Mouse (Mus musculus) MEL (cell line): ENCODE measurements around the gene Ube4a. TPM values are rescaled to one million over a fixed set of nuclear protein-coding genes. Genes with fewer than 3 reads are reported as not detected.

Experiments
- DNase-seq: peaks from one replicate; pipeline ENCODE4 v3.0.0; 2011; ENCODE audit warnings: low read depth, low spot score
- H3K27ac ChIP-seq: 2 replicates; pipeline ENCODE4 v1.5.1; 2012; ENCODE audit warnings: low read depth, mild to moderate bottlenecking, control low read depth, low read length, moderate library complexity; ENCODE audit not compliant: control insufficient read depth
- H3K27me3 ChIP-seq, 2 experiments: fragments of 150-350 bp in 1 of 2; sonication (generic) in 1 of 2; 2 replicates each; pipeline ENCODE4 v1.6.1; 2012; ENCODE audit warnings: low read length in 2 of 2, mild to moderate bottlenecking in 2 of 2, improper control_type of control experiment in 1 of 2, moderate library complexity in 1 of 2; ENCODE audit not compliant: insufficient read depth in 2 of 2, control insufficient read depth in 1 of 2
- H3K36me3 ChIP-seq, 2 experiments: 2 replicates each; pipeline ENCODE4 v1.6.1; 2012 to 2014; ENCODE audit warnings: low read length in 2 of 2, improper control_type of control experiment in 1 of 2, inconsistent platforms in 1 of 2, mild to moderate bottlenecking in 1 of 2; ENCODE audit not compliant: insufficient read depth in 2 of 2, control insufficient read depth in 1 of 2
- H3K4me1 ChIP-seq, 2 experiments: fragments of 150-350 bp in 1 of 2; sonication (generic) in 1 of 2; 2 replicates each; pipeline ENCODE4 v1.6.1; 2012; ENCODE audit warnings: low read length in 2 of 2, improper control_type of control experiment in 1 of 2, mild to moderate bottlenecking in 1 of 2; ENCODE audit not compliant: insufficient read depth in 2 of 2, control insufficient read depth in 1 of 2
- H3K4me3 ChIP-seq, 2 experiments: fragments of 150-350 bp in 1 of 2; sonication (generic) in 1 of 2; 2 replicates each; pipeline ENCODE4 v1.5.1; 2012; ENCODE audit warnings: low read depth in 2 of 2, low read length in 2 of 2, mild to moderate bottlenecking in 2 of 2, moderate library complexity in 2 of 2, control low read depth in 1 of 2, improper control_type of control experiment in 1 of 2; ENCODE audit not compliant: control insufficient read depth in 1 of 2, insufficient read depth in 1 of 2
- H3K79me2 ChIP-seq: 2 replicates; pipeline ENCODE4 v1.6.1; 2012; ENCODE audit warnings: mild to moderate bottlenecking, low read length, moderate library complexity; ENCODE audit not compliant: control insufficient read depth, poor library complexity, insufficient read depth
- H3K9ac ChIP-seq: 2 replicates; pipeline ENCODE4 v1.6.1; 2012; ENCODE audit warnings: low read depth, mild to moderate bottlenecking, control low read depth, low read length, moderate library complexity; ENCODE audit not compliant: control insufficient read depth, poor library complexity, severe bottlenecking
- H3K9me3 ChIP-seq: fragments of 150-350 bp; sonication (generic); replicated peaks from 2 replicates; pipeline ENCODE4 v1.6.1; 2012; ENCODE audit warnings: mild to moderate bottlenecking, low read length, improper control_type of control experiment, moderate library complexity; ENCODE audit not compliant: insufficient read depth
- CTCF ChIP-seq, 3 experiments: IDR thresholded peaks in 2 of 3; conservative IDR thresholded peaks in 1 of 3; 2 replicates each; pipeline ENCODE4 v1.5.1; 2011 to 2012; ENCODE audit warnings: low read length in 3 of 3, low read depth in 2 of 3, mild to moderate bottlenecking in 2 of 3, improper control_type of control experiment in 1 of 3, inconsistent platforms in 1 of 3, mixed read lengths in 1 of 3, moderate library complexity in 1 of 3; ENCODE audit not compliant: control insufficient read depth in 1 of 3, insufficient read depth in 1 of 3, poor library complexity in 1 of 3, severe bottlenecking in 1 of 3
- E2F4 ChIP-seq: IDR thresholded peaks from 2 replicates; pipeline ENCODE4 v1.6.1; 2011; ENCODE audit warnings: low read depth, low read length, improper control_type of control experiment, borderline replicate concordance
- ELF1 ChIP-seq: IDR thresholded peaks from 2 replicates; pipeline ENCODE4 v1.6.1; 2014; ENCODE audit warnings: low read depth, mild to moderate bottlenecking, inconsistent platforms, low read length, improper control_type of control experiment, moderate library complexity
- EP300 ChIP-seq, 2 experiments: IDR thresholded peaks; 2 replicates each; pipeline ENCODE4 v1.6.1; 2011; ENCODE audit warnings: improper control_type of control experiment in 2 of 2, low read length in 2 of 2, low read depth in 1 of 2, mild to moderate bottlenecking in 1 of 2
- ETS1 ChIP-seq: IDR thresholded peaks from 2 replicates; pipeline ENCODE4 v1.6.1; 2012; ENCODE audit warnings: low read depth, mild to moderate bottlenecking, inconsistent platforms, low read length, improper control_type of control experiment, moderate library complexity
- GABPA ChIP-seq: IDR thresholded peaks from 2 replicates; pipeline ENCODE4 v1.6.1; 2012; ENCODE audit warnings: low read depth, mild to moderate bottlenecking, inconsistent platforms, low read length, improper control_type of control experiment, moderate library complexity
- HCFC1 ChIP-seq: IDR thresholded peaks from 2 replicates; pipeline ENCODE4 v1.6.1; 2012; ENCODE audit warnings: low read depth, mild to moderate bottlenecking, inconsistent platforms, low read length, improper control_type of control experiment, moderate library complexity
- KAT2A ChIP-seq: conservative IDR thresholded peaks from 2 replicates; pipeline ENCODE4 v1.6.1; 2012; ENCODE audit warnings: low read depth, low read length, improper control_type of control experiment, inconsistent platforms
- MAX ChIP-seq: IDR thresholded peaks from 2 replicates; pipeline ENCODE4 v1.6.1; 2011; ENCODE audit warnings: low read length, improper control_type of control experiment
- MEF2A ChIP-seq: IDR thresholded peaks from 2 replicates; pipeline ENCODE4 v1.6.1; 2014; ENCODE audit warnings: low read depth, mild to moderate bottlenecking, inconsistent platforms, low read length, improper control_type of control experiment; ENCODE audit not compliant: poor library complexity, insufficient replicate concordance, severe bottlenecking; ENCODE audit errors: extremely low read depth
- MXI1 ChIP-seq: IDR thresholded peaks from 2 replicates; pipeline ENCODE4 v1.6.1; 2011; ENCODE audit warnings: mild to moderate bottlenecking, low read depth, low read length, improper control_type of control experiment
- MYB ChIP-seq: IDR thresholded peaks from 2 replicates; pipeline ENCODE4 v1.6.1; 2011; ENCODE audit warnings: mild to moderate bottlenecking, low read depth, low read length, improper control_type of control experiment
- NELFE ChIP-seq: IDR thresholded peaks from 2 replicates; pipeline ENCODE4 v1.6.1; 2011; ENCODE audit warnings: low read depth, low read length, improper control_type of control experiment
- POLR2AphosphoS5 ChIP-seq: IDR thresholded peaks from 2 replicates; pipeline ENCODE4 v1.6.1; 2012; ENCODE audit warnings: low read depth, borderline replicate concordance, mild to moderate bottlenecking, inconsistent platforms, low read length, moderate library complexity, mixed read lengths
- RAD21 ChIP-seq: IDR thresholded peaks from 2 replicates; pipeline ENCODE4 v1.6.1; 2011; ENCODE audit warnings: mild to moderate bottlenecking, low read depth, low read length, improper control_type of control experiment
- SIN3A ChIP-seq: IDR thresholded peaks from 2 replicates; pipeline ENCODE4 v1.6.1; 2012; ENCODE audit warnings: low read length, improper control_type of control experiment, inconsistent platforms
- SMC3 ChIP-seq: IDR thresholded peaks from 2 replicates; pipeline ENCODE4 v1.6.1; 2011; ENCODE audit warnings: low read depth, low read length, improper control_type of control experiment
- TBP ChIP-seq: IDR thresholded peaks from 2 replicates; pipeline ENCODE4 v1.8.0; 2011; ENCODE audit warnings: low read depth, low read length, improper control_type of control experiment
- TCF12 ChIP-seq: IDR thresholded peaks from 2 replicates; pipeline ENCODE4 v1.6.1; 2014; ENCODE audit warnings: low read depth, mild to moderate bottlenecking, inconsistent platforms, low read length, improper control_type of control experiment, moderate library complexity
- UBTF ChIP-seq: IDR thresholded peaks from 2 replicates; pipeline ENCODE4 v1.6.1; 2012; ENCODE audit warnings: low read depth, mild to moderate bottlenecking, inconsistent platforms, low read length, improper control_type of control experiment, moderate library complexity, borderline replicate concordance; ENCODE audit not compliant: insufficient read depth
- USF1 ChIP-seq: IDR thresholded peaks from 2 replicates; pipeline ENCODE4 v1.6.1; 2014; ENCODE audit warnings: low read depth, mild to moderate bottlenecking, inconsistent platforms, low read length, improper control_type of control experiment, moderate library complexity
- USF2 ChIP-seq, 2 experiments: IDR thresholded peaks; 2 replicates each; pipeline ENCODE4 v1.6.1; 2011 to 2012; ENCODE audit warnings: improper control_type of control experiment in 2 of 2, low read length in 2 of 2, borderline replicate concordance in 1 of 2, inconsistent platforms in 1 of 2, low read depth in 1 of 2, mild to moderate bottlenecking in 1 of 2; ENCODE audit not compliant: insufficient read depth in 1 of 2
- ZKSCAN1 ChIP-seq: IDR thresholded peaks from 2 replicates; pipeline ENCODE4 v1.6.1; 2012; ENCODE audit warnings: low read depth, mild to moderate bottlenecking, inconsistent platforms, low read length, improper control_type of control experiment, moderate library complexity
- polyA plus RNA-seq, 2 experiments: library from polyadenylated mRNA; stranded (reverse) in 1 of 2; unstranded in 1 of 2; fragments of >175 nt in 1 of 2; fragments of >200 nt in 1 of 2; gene quantifications; 2 replicates each; pipeline versions ENCODE4 v1.2.1 to v1.2.4; 2012; ENCODE audit warnings: low replicate concordance in 2 of 2, low read depth in 1 of 2; ENCODE audit not compliant: insufficient read length in 2 of 2, insufficient read depth in 1 of 2, missing spikeins in 1 of 2
- total RNA-seq: library from RNA; depleted of rRNA; stranded (reverse); fragments of 300-350 nt; gene quantifications from 2 replicates; pipeline ENCODE4 v1.2.3, GENCODE M21; 2012

Ube4a gene
- total and polyA plus RNA-seq, 3 experiments, result 24.2 to 37.9 (median 32.8) TPM

DNA sequence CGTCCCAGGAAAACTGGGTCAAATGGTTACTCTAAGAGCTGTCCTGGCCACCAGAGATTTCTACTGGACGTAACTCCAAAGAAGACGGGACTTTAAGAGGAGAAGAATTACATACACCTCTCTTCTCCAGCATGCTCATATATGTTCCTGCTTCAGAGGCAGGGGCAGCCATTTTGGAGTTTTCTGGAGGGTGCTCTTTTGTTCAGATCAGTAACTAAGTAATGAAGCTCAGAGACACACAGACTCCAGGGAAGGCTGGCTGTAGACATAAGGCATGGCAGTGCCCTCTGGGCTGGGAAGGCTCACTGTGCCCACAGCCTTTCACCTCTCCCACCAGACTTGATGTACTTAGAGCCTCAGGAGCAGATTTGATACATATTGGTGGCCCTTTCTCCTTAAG, 17.1 kb upstream of the Ube4a start:
- no peak for DNase-seq
- Histone ChIP-seq H3K9me3 (no peaks in the 10 kb centered on the region), H3K9ac (no peak overlapping the region), H3K36me3 (peaks cover 0 to 20% of the 10 kb centered on the region in 2 experiments; a peak in 2 of 4 replicates), H3K4me1 (peaks cover 16 to 23% of the 10 kb centered on the region in 2 experiments), H3K27me3 (no peaks in the 10 kb centered on the region), H3K4me3 (no peak overlapping the region), H3K27ac (no peak overlapping the region), H3K79me2 (no peaks in the 10 kb centered on the region)
- no peak for TF ChIP-seq ELF1
- no peak for TF ChIP-seq RAD21
- no peak for TF ChIP-seq EP300 (IDR thresholded peaks at IDR 0.05; ENCODE audit: low read depth in 1 of 2, low read length in 2 of 2)
- no peak for TF ChIP-seq TBP
- TF ChIP-seq MAX, result no peak
- no peak for TF ChIP-seq HCFC1
- no peak for TF ChIP-seq UBTF
- no peak for TF ChIP-seq MYB
- no peak for TF ChIP-seq SIN3A
- no peak for TF ChIP-seq SMC3
- TF ChIP-seq ETS1, result no peak

DNA sequence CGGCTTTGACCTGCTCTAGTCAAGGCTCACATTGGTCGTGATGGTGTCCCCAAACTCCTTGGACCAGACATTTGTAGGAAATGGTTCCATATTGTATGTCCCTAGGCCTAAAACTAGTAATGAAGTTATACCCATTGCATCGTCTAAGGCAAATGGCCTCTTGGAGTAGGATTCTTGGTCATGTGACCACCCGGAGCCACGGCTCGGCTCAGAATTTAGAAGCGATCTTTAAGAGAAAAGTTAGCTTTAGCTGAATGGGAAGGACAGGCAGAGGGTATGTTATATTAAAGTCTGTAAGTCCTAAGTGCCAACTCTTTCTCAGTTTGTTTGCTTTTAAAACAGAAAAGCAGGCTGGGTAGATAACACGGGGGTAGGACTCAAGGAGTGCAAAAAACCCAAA, 16.7 kb upstream of the Ube4a start:
- Histone ChIP-seq H3K36me3 (peaks cover 0 to 16% of the 10 kb centered on the region in 2 experiments; a peak in 2 of 4 replicates), H3K9me3 (no peaks in the 10 kb centered on the region), H3K27ac (no peak overlapping the region), H3K4me1 (peaks cover 13 to 21% of the 10 kb centered on the region in 2 experiments), H3K9ac (no peak overlapping the region), H3K4me3 (no peak overlapping the region), H3K79me2 (no peaks in the 10 kb centered on the region), H3K27me3 (no peaks in the 10 kb centered on the region)
- no peak for DNase-seq
- TF ChIP-seq USF1 (0 out of 2 replicates have a peak, but pooled peaks have one; percentile 19), USF2 (IDR thresholded peaks at IDR 0.05; ENCODE audit: borderline replicate concordance in 1 of 2, insufficient read depth in 1 of 2, low read depth in 1 of 2, low read length in 2 of 2) (no peak)

DNA sequence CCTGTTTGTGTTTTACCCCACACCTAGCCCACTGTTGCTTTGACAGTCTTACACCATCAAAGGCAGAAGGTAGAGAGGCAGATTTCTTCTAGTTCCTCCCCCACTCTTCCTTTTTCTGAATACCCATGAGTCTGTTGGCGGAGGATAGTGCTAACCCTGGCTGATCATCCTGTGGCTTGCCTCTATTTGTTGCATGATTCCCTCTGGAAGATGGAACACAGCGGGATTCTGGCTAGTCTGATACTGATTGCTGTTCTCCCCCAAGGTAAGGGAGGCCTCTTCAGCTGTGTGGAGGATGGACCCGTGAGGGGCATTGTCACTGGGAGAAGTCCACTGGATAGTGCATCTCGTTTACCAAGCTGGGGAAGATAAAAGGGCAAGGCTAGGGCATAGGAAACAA, 16.3 kb upstream of the Ube4a start, which contains the start of gene Cd3d:
Gene Cd3d, plus strand, starts transcription at position 111 of the 400 bp plus-strand sequence.
- H3K9me3 ChIP-seq, result no peaks in the 10 kb centered on the region
- peaks cover 0 to 12% of the 10 kb centered on the region in 2 experiments; a peak in 2 of 4 replicates for H3K36me3 ChIP-seq
- H3K9ac ChIP-seq, result no peak within 1 kb of the TSS
- TF ChIP-seq SIN3A (no peak), POLR2AphosphoS5 (no peak), E2F4 (no peak), ZKSCAN1 (no peak), EP300 (IDR thresholded peaks at IDR 0.05; ENCODE audit: low read depth in 1 of 2, low read length in 2 of 2) (no peak), KAT2A (no peak), UBTF (no peak), MXI1 (no peak), MEF2A (no peak), GABPA (no peak), USF1 (no peak), SMC3 (no peak), TCF12 (no peak), RAD21 (no peak), NELFE (no peak), CTCF (IDR thresholded peaks at IDR 0.05 in 2 of 3, conservative IDR thresholded peaks at IDR 0.05 in 1 of 3; ENCODE audit: control insufficient read depth in 1 of 3, insufficient read depth in 1 of 3, low read depth in 2 of 3, low read length in 3 of 3, poor library complexity in 1 of 3, severe bottlenecking in 1 of 3) (no peak), HCFC1 (no peak), MYB (no peak), ETS1 (no peak)
- DNase-seq, result no peak
- no peaks in the 10 kb centered on the region for H3K27me3 ChIP-seq
- no peak within 1 kb of the TSS for H3K27ac ChIP-seq
- no peak within 1 kb of the TSS for H3K4me3 ChIP-seq
- H3K4me1 ChIP-seq, result peaks cover 10 to 17% of the 10 kb centered on the region in 2 experiments
- H3K79me2 ChIP-seq, result no peaks in the 10 kb centered on the region
